Mouse (Mus musculus) ES-E14 (cell line): ENCODE data around the gene Suclg1.

ENCODE experiments used
- CHD2 ChIP-seq: IDR thresholded peaks from 2 replicates; pipeline ENCODE4 v1.6.1; 2014; ENCODE audit warnings: mild to moderate bottlenecking, low read depth, low read length, inconsistent platforms
- HCFC1 ChIP-seq: IDR thresholded peaks from 2 replicates; pipeline ENCODE4 v1.6.1; 2012; ENCODE audit warnings: low read length, inconsistent platforms, borderline replicate concordance; ENCODE audit not compliant: insufficient read depth
- MAFK ChIP-seq: IDR thresholded peaks from 2 replicates; pipeline ENCODE4 v1.6.1; 2014; ENCODE audit warnings: mild to moderate bottlenecking, low read depth, low read length, inconsistent platforms; ENCODE audit not compliant: insufficient read depth
- ZC3H11A ChIP-seq: IDR thresholded peaks from 2 replicates; pipeline ENCODE4 v1.6.1; 2012; ENCODE audit warnings: low read depth, mild to moderate bottlenecking, inconsistent platforms, low read length, borderline replicate concordance
- ZNF384 ChIP-seq: IDR thresholded peaks from 2 replicates; pipeline ENCODE4 v1.6.1; 2012; ENCODE audit warnings: low read depth, low read length, inconsistent platforms

- TF ChIP-seq ZC3H11A (no peak), CHD2 (no peak), ZNF384 (no peak), HCFC1 (no peak), MAFK (no peak)
Measured at GRCm38 (mm10) chr6:73260110-73260509, 11.9 kb downstream of the Suclg1 start.
